Mouse (Mus musculus) frontal cortex, adult 2 months (tissue): ENCODE results near the gene Drap1. TPM values are rescaled to one million over a fixed set of nuclear protein-coding genes. Genes with fewer than 3 reads are reported as not detected.
A peak's percentile ranks its signal among the peaks of the same experiment; 100 is the strongest.
"Not testable (repeated sequence)": the region's sequence is repeated elsewhere in the genome, so short reads cannot be mapped to it uniquely, and the experiment has no call there.

ENCODE experiments used
- DNase-seq, 2 experiments: peaks; one replicate each; pipeline ENCODE4 v3.0.0; 2022; ENCODE audit warnings: low spot score in 1 of 2; ENCODE audit errors: extremely low spot score in 1 of 2
- polyA plus RNA-seq: library from polyadenylated mRNA; depleted of rRNA; stranded (reverse); fragments of >200 nt; gene quantifications from 2 replicates; pipeline ENCODE4 v1.2.3, GENCODE M21; 2012

Drap1 gene
- polyA plus RNA-seq, 1 experiment, result 342 TPM

GRCm38 (mm10) chr19:5422895-5423443 is 1.8 kb downstream of the Drap1 start:
- DNase-seq, result no peak

DNA sequence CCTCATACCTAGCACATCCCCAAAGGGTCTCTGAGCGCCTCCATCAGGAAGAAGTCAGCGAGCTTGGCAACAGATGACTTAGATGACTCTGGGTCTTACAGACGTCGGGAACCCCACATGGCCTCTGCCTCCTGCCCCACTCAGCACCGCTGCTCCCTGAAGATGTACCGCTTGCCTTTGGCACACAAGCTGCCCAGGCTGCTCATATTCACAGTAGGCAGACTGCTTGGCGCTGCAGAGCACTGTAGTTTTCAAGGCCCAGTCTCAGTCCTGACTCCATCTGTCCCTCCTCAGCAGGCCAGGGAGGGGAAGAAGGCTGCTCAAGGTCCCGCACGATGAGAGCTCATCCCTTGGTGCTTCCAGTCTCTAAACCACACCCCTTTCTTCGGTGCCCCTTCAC is 2.5 kb downstream of the Drap1 start:
- DNase-seq, result no peak

GRCm38 (mm10) chr19:5421784-5422183 is 3.0 kb downstream of the Drap1 start:
- no peak for DNase-seq

DNA sequence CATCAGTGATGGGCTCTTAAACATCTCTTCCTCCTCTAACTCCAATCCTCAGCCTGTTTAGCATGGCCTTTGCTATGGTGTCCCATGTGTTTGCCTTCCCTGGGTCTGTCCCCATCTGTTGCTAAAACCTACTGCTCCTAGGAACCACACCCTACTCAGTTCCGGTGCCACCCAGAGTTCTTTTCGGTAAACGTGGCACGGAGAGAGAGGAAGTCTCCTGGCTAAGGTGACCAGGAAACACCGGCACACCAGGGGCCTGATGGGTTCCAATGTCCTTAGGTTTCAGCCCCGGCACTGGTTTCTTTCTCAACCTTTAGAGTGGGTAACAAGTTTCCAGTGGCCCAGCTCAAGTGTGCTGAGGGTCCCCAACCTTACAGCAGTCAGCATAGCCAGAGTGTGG is 4.2 kb downstream of the Drap1 start:
- DNase-seq, result no peak

GRCm38 (mm10) chr19:5419630-5420029 is 5.1 kb downstream of the Drap1 start:
- DNase-seq, result no peak

GRCm38 (mm10) chr19:5418750-5419466 is 5.9 kb downstream of the Drap1 start:
- no peak for DNase-seq

DNA sequence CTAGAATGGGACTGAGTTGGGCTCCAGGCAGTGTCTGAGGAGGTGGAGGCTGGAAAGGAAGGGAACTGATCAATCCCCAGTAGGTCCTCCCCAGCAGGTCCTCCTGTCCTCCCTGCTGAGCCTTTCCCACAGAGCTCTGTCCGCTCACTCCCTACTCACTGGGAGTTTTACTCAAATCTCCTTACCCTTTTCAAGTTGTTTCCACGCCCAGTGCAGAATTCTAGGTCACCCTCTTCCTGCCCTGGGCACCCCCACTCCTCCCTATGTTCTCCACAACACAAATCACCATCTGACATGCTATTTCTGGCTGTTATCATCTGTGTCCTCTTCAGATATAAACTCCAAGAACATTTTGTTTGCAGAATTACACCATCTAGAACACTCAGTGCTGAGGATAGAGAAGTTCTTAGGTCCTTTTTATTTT is 10.2 kb downstream of the Drap1 start:
- no peak for DNase-seq

DNA sequence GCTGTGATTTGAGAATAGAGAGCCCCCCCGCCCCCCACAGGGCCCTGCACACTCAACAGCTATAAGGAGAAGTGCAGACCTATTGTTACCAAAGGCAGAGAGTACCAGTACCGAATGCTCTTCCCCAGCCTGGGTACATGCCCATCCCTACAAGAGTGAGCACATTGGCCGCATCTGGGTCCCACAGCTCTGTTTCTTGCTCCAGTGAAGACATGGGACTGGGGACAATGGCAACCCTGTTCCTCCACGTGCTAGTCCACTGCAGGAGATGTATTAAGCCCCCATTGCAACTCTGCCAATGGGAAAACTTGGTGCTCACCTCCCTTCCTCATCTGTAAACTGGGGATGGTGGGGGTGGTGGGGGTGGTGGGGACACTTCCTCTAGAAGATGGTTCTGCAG is 10.9 kb downstream of the Drap1 start:
- DNase-seq, result no peak

DNA sequence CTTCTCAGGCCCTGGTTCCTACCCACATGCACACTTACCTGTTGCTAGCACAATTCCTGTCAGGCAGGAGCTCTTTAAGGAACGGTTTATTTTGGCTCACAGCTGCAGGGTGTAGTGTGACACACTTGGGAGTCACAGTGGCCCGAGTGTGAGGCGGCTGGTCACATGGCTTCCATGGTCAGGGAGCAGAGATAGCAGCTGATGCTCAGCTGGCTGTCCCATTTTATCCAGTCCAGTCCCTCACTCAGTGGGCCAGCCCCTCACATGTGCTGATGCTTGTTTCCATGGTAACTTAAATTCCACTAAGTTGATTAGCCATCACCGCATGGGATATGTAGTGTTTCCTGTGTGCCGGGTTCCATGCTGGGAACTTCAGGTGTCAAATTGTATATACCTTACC is 12.8 kb downstream of the Drap1 start:
- DNase-seq, result no peak

DNA sequence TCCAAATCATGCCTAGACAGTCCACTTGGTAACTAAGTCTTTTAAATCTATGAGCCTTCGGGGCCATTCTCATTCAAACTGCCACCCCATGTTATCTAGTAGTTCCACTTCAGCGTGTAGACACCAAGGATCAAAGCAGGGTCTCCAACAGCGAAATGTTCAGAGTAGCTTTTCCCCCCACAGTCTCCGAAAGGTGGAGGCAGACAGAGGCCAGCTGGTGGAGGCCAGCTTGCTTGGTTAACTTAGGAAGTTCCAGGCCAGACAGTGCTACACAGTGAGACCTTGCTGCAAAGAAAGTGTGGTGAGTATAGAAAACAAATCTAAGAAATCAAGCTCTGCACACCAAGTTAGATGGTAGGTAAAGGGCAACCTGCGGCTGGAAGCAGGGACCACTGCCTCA is 14.1 kb downstream of the Drap1 start:
- DNase-seq, result no peak

GRCm38 (mm10) chr19:5409068-5409467 is 15.7 kb downstream of the Drap1 start:
- no peak for DNase-seq

DNA sequence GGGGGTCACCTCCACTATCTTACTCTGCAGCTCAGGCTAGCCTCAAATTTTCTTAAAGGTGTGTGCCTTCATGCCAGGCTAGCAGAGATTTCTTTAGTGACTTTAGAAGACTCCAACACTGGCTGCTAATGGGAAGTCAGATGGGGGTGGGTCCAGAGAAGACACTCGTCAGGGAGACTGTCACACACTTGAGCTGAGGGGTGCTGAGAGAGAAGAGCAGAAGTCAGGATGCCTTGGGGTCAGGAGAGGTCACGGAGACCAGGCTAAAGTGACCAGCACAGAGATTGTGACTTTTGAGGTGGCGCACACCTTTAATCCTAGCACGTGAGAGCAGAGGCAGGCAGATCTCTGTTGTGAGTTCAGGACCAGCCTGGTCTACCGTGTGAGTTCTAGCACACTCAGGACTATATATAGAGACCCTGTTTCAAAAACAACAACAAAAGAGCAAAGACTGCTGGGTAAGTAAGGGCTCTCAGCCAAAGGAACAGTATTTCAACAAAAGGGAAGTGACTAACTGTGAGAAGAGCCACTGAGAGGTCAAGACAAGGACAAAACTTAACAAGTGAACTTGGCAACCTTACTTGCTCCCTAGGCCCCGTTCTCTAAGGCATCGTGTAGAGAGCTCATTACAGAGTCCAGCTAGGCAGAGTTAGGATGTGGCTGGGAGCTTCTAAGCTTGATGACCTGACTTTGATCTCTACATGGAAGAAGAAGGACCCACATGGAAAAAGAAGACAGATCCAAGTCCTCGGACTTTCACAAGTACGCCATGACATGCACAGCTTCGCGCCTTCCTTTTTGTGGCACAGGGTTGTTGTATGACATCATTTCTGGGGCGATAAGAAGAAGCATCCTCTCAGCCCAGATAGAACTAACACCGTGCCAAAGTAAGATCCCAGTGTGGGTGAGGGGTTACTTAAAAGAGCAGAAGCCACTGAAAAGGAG is 16.4 kb downstream of the Drap1 start:
- no peak for DNase-seq

GRCm38 (mm10) chr19:5407133-5407532 is 17.6 kb downstream of the Drap1 start:
- DNase-seq, result peak in 1 of 2 experiments; percentile 66

DNA sequence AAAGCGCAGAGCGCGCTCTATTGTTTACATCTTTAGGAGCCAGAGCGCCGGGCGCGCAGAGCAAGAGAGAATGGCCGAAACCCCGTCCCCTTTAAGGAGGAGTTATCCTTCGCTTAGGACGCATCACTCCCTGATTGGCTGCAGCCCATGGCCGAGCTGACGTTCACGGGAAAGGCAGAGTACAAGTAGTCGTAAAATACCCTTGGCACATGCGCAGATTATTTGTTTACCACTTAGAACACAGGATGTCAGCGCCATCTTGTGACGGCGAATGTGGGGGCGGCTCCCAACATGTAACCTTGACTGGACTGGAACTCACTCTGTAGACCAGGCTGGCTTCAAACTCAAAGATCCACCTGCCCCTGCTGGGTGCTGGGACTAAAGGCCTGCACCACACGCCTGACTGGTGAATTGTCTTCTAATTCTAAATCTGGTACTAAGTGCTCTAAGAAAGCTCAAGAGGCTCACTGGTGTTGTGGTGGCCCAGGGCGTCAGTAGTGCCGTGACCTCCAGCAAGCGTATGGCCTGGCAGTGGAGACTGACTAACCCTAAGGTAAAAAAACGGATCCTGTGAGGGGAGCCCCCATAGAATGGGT is 18.1 kb downstream of the Drap1 start:
- DNase-seq, result peak; percentile 48 to 57

GRCm38 (mm10) chr19:5405924-5406323 is 18.9 kb downstream of the Drap1 start:
- DNase-seq, result no peak

DNA sequence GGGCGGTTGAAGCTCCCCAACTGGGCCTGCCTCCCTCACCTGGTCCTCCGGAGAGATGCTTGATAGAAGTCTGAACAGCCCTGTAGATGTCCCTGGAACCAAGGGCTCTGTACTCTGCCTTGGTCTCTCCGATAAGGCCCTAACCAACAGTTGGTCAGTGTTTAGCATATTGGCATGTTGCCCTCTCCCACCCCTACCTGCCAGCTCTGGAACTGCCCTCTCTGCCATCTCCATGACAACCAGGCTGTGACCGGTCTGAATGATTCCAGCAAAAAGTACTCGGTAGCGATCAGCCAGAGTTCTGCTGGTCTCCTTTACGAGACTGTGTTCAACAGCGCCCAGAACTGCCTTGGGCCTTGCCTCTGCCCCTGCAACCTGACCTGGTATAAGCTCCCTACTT is 22.5 kb downstream of the Drap1 start, which contains the start of gene Tsga10ip:
Gene Tsga10ip, minus strand, starts transcription at position 234 of the 400 bp plus-strand sequence.
- DNase-seq, result no peak

DNA sequence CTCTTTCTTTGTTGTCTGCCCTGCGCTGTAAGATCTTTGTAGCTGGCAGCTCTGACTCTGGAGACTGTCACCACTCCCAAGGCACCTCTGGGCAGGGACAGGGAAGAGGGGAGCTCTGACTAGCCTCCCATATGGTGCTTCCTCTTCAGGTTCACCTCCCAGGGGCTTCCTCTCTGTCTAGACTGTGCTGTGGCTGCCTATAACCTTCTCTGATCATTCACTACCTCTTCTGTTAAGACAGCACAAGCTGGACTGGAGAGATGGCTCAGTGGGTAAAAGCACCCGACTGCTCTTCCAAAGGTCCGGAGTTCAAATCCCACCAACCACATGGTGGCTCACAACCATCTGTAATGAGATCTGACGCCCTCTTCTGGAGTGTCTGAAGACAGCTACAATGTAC is 23.7 kb downstream of the Drap1 start:
- DNase-seq, result not testable (repeated sequence)

- DNase-seq, result no peak
Observed at GRCm38 (mm10) chr19:5395371-5395770, 29.4 kb downstream of the Drap1 start.

- no peak for DNase-seq
Observed at GRCm38 (mm10) chr19:5394168-5394567, 30.6 kb downstream of the Drap1 start.

DNA sequence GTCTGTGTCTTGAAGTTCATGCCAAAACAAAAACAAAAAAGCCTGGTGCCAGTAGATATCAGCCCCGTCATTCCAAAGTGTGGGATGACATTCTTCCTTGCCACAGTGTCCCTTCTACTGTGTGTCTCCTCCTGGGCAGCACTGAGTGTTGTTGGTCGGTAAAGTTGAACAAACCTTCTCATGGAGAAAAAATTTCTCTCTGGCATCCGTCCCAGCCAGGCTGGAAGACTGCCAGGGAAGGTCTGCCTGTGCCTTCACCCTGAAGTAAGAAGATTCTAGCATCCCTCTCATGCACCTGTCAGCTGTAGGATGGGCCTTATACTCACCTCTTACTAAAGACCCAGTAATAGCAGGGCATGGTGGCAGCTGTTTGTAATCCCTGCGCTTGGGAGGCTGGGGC is 31.9 kb downstream of the Drap1 start:
- no peak for DNase-seq

DNA sequence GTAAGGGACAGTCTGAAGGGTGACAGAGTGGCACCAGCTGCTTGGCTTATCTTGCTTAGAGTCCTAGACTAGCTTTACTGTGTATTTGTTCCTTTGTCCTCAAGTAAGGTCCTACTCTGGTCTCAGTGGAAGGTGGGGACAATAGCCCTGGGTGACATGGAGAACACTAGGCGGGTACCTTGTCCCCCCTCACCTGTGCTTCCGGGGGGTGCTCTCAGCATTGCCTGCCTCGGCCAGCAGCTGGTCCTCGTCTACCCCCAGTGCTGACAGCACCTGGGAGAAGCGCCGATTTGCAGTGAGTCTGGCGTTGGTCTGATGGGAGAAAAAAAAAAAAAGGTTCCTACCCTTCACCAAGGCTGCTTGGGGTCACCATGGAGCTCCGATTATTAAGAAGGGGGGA is 34.4 kb downstream of the Drap1 start:
- no peak for DNase-seq
